ENCODE assay signal across 31 mouse cellular contexts in the genomic region with DNA sequence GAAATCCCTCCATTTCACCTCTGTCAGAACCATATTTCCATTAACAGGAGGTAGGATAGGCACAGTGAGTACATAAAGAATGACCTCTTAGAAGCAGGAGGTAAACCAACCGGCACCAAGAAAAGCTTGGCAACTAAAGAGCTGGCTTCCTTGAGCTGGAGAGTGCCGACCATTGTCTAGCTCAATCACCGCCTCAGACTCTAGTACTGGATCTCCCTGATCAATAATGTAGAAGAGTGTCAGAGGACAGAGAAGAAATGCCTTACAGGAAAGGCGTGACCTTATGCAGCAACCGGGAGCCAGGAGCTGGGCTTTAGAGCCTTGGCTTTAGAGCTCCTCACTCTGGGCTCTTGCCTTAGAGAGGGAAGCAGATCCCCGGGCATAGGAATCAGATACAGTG. TPM values are rescaled to one million over a fixed set of nuclear protein-coding genes. Genes with fewer than 3 reads are reported as not detected.
A peak's percentile ranks its signal among the peaks of the same experiment; 100 is the strongest.
DNase-seq lines count a peak whose midpoint lies in the region; ATAC-seq lines count a peak whose summit lies in the region.
"Had no signal": no experiment of that assay in that cellular context is flagged by ENCODE, and none has a peak within 500 bp of the region (broad histone marks: within the 10 kb centered on the region; RNA-seq: fewer than 3 reads in every experiment).

No protein-coding gene starts in this region.

- peaks cover 95% of the 10 kb centered on the region for H3K27me3 ChIP-seq in neural tube, embryonic 15.5 days (replicated peaks)
- H3K27me3 ChIP-seq in embryonic facial prominence, embryonic 12.5 days: peaks cover 66% of the 10 kb centered on the region

- no peak overlapping the region for H3K4me2 ChIP-seq in neural tube, embryonic 15.5 days
- peak overlapping the region; percentile 27 for H3K4me2 ChIP-seq in embryonic facial prominence, embryonic 12.5 days (replicated peaks)
- H3K4me2 ChIP-seq: forebrain, embryonic 13.5 days; heart, embryonic 12.5 days; heart, embryonic 15.5 days; hindbrain, embryonic 13.5 days had no signal

- H3K27ac ChIP-seq in neural tube, embryonic 15.5 days (replicated peaks): no peak overlapping the region
- H3K27ac ChIP-seq in embryonic facial prominence, embryonic 12.5 days: no peak overlapping the region
- H3K27ac ChIP-seq: forebrain, embryonic 10.5 days; forebrain, embryonic 13.5 days; heart, embryonic 15.5 days; hindbrain, embryonic 13.5 days had no signal

- no peak overlapping the region for H3K4me3 ChIP-seq in neural tube, embryonic 15.5 days (replicated peaks)
- peak overlapping the region; percentile 13; the same call in 1 of the 2 replicates for H3K4me3 ChIP-seq in embryonic facial prominence, embryonic 12.5 days
- H3K4me3 ChIP-seq: forebrain, embryonic 10.5 days; forebrain, embryonic 13.5 days; heart, embryonic 12.5 days; heart, embryonic 15.5 days; hindbrain, embryonic 13.5 days had no signal

- no peaks in the 10 kb centered on the region for H3K36me3 ChIP-seq in neural tube, embryonic 15.5 days
- H3K36me3 ChIP-seq in embryonic facial prominence, embryonic 12.5 days: no peaks in the 10 kb centered on the region
- H3K36me3 ChIP-seq: forebrain, embryonic 10.5 days; G1E; heart, embryonic 12.5 days; heart, embryonic 15.5 days; hindbrain, embryonic 13.5 days had no signal

- no peak overlapping the region for H3K9ac ChIP-seq in neural tube, embryonic 15.5 days (replicated peaks)
- H3K9ac ChIP-seq in embryonic facial prominence, embryonic 12.5 days: peak overlapping the region; percentile 11; the same call in 1 of the 2 replicates
- H3K9ac ChIP-seq: forebrain, embryonic 13.5 days; heart, embryonic 12.5 days; heart, embryonic 15.5 days; hindbrain, embryonic 13.5 days had no signal

- peak; percentile 49 for DNase-seq in neural tube, embryonic 10.5 days (ENCODE audit: extremely low spot score, low spot score)
- peak; percentile 73 for DNase-seq in ZHBTc4 (ENCODE audit: low read depth, low spot score)
- DNase-seq in cerebellum, postnatal 25 days: no peak
- no peak for DNase-seq in adipocyte (ENCODE audit: low spot score)
- DNase-seq: adrenal gland, postnatal 10 days; adrenal gland, postnatal 36 days; cerebellum, adult 18-20 months; cerebellum, adult 9-10 months; cerebellum, postnatal 14 days; gastrocnemius, postnatal 10 days; heart, adult 18-20 months; heart, postnatal 10 days; heart, postnatal 36 days; kidney, adult 18-20 months; kidney, adult 9 months had no signal

- H3K9me3 ChIP-seq in neural tube, embryonic 15.5 days (replicated peaks): no peaks in the 10 kb centered on the region
- no peaks in the 10 kb centered on the region for H3K9me3 ChIP-seq in embryonic facial prominence, embryonic 12.5 days
- H3K9me3 ChIP-seq: forebrain, embryonic 10.5 days; forebrain, embryonic 13.5 days; heart, embryonic 12.5 days; heart, embryonic 15.5 days; hindbrain, embryonic 13.5 days had no signal

- WGBS in neural tube, embryonic 15.5 days: 6% methylated on average over 6 of the region's 6 CpGs
- WGBS in embryonic facial prominence, embryonic 12.5 days: 13% methylated on average over 6 of the region's 6 CpGs

- H3K4me1 ChIP-seq in neural tube, embryonic 15.5 days: peaks cover 14% of the 10 kb centered on the region
- peaks cover 32% of the 10 kb centered on the region for H3K4me1 ChIP-seq in embryonic facial prominence, embryonic 12.5 days

- no peak for ATAC-seq in neural tube, embryonic 15.5 days (ENCODE audit: low FRiP score)
- ATAC-seq in embryonic facial prominence, embryonic 12.5 days (ENCODE audit: insufficient number of reproducible peaks, insufficient read depth, low FRiP score, low TSS enrichment): no peak
- no peak for ATAC-seq in megakaryocyte-erythroid progenitor cell, adult 5-6 weeks (replicated peaks; ENCODE audit: low FRiP score, low TSS enrichment, poor library complexity, severe bottlenecking)
- ATAC-seq: activated CD4-positive, CD25-positive, alpha-beta regulatory T cell, adult 4 months; CD4-positive, CD25-positive, alpha-beta regulatory T cell, adult 4 months; forebrain, embryonic 13.5 days; forebrain, embryonic 16.5 days; hindbrain, embryonic 16.5 days; inflammation-experienced regulatory T-cells, adult 6 months; intestine, embryonic 16.5 days had no signal

RNA-seq across cellular contexts. Expression of gene Tbx3, which starts 4.7 kb away (rescaled TPM):
- 4.1 and 8.4 TPM in 2 replicates for polyA plus RNA-seq in neural tube, embryonic 15.5 days (2015; fragmentation: Nextera tagmentation; extraction: Ambion mirVana)
- 59.5 and 65.3 TPM in 2 replicates for polyA plus RNA-seq in embryonic facial prominence, embryonic 12.5 days (2016; fragmentation: Nextera tagmentation; extraction: Ambion mirVana)
- not detected in 2 replicates for total RNA-seq in megakaryocyte-erythroid progenitor cell, adult 5-6 weeks (2014; fragmentation: Nextera tagmentation)
- not detected in 2 replicates for total RNA-seq in megakaryocyte-erythroid progenitor cell, adult 5-6 weeks (2017)
- total RNA-seq: common myeloid progenitor, adult 5-6 weeks had no signal
- polyA plus RNA-seq: activated CD4-positive, CD25-positive, alpha-beta regulatory T cell, adult 4 months; G1E had no signal

Comparison
In these comparisons a context has a peak if more than half of its experiments do, and no peak if none do; other contexts are left out.
1. DNase-seq: peak in neural tube, embryonic 10.5 days (single experiment) and ZHBTc4 (single experiment); none in cerebellum, postnatal 25 days (0 of 2) and adipocyte (single experiment).